Mouse (Mus musculus) neural tube, embryonic 11.5 days (tissue): ENCODE data around the gene Babam2. TPM values are rescaled to one million over a fixed set of nuclear protein-coding genes. Genes with fewer than 3 reads are reported as not detected.

ENCODE experiments used
- ATAC-seq: fragments of 200-750 bp; cut with Nextera tagmentation; 2 replicates; pipeline ENCODE4 v1.8.0; 2017; ENCODE audit warnings: moderate number of reproducible peaks, mild to moderate bottlenecking, moderate TSS enrichment, moderate library complexity; ENCODE audit not compliant: insufficient read depth, low FRiP score, low TSS enrichment
- DNase-seq: peaks from one replicate; pipeline ENCODE4 v3.0.0-alpha.2; 2015; ENCODE audit warnings: low spot score
- H3K27ac ChIP-seq: fragments of 300-500 bp; sonication (generic); 2 replicates; pipeline ENCODE4 v1.5.1; 2014; ENCODE audit warnings: low read depth, mild to moderate bottlenecking, low read length
- H3K27me3 ChIP-seq: fragments of 300-500 bp; sonication (generic); 2 replicates; pipeline ENCODE4 v1.6.1; 2014; ENCODE audit warnings: mild to moderate bottlenecking, low read length, mixed read lengths; ENCODE audit not compliant: control insufficient read depth, insufficient read depth
- H3K36me3 ChIP-seq: fragments of 300-500 bp; sonication (generic); 2 replicates; pipeline ENCODE4 v1.6.1; 2014; ENCODE audit warnings: mild to moderate bottlenecking, low read length, moderate library complexity, mixed read lengths; ENCODE audit not compliant: control insufficient read depth, insufficient read depth
- H3K4me1 ChIP-seq: fragments of 300-500 bp; sonication (generic); 2 replicates; pipeline ENCODE4 v1.6.1; 2014; ENCODE audit warnings: low read length, mixed read lengths; ENCODE audit not compliant: control insufficient read depth, insufficient read depth
- H3K4me2 ChIP-seq: fragments of 300-500 bp; sonication (generic); 2 replicates; pipeline ENCODE4 v1.6.1; 2014; ENCODE audit warnings: low read depth, mild to moderate bottlenecking, moderate library complexity
- H3K4me3 ChIP-seq: fragments of 300-500 bp; sonication (generic); 2 replicates; pipeline ENCODE4 v1.5.1; 2014; ENCODE audit warnings: low read depth, low read length
- H3K9ac ChIP-seq: fragments of 300-500 bp; sonication (generic); 2 replicates; pipeline ENCODE4 v1.6.1; 2014; ENCODE audit warnings: mild to moderate bottlenecking, low read length
- H3K9me3 ChIP-seq: fragments of 300-500 bp; sonication (generic); 2 replicates; pipeline ENCODE4 v1.6.1; 2016; ENCODE audit warnings: low read length; ENCODE audit not compliant: control insufficient read depth
- WGBS: fragments of 180-500 bp; shearing (Covaris S2); extraction: QIAGEN DNeasy Blood & Tissue Kit; methylation state at CpG from one replicate; pipeline ENCODE4 v1.1.7; 2014; 5-methylcytosine and 5-hydroxymethylcytosine counted together
- polyA plus RNA-seq: library from polyadenylated mRNA; unstranded; fragments of >200 nt; fragmentation: Nextera tagmentation; extraction: Ambion mirVana; gene quantifications from 2 replicates; pipeline ENCODE4 v1.2.1, GENCODE M21; 2014

Babam2 gene
- polyA plus RNA-seq, 1 experiment from 2014 or later: 45.0 TPM

GRCm38 (mm10) chr5:31727456-31727855, 30.0 kb downstream of the Babam2 start:
- 90% methylated on average over 5 of the region's 5 CpGs for WGBS
- H3K4me1 ChIP-seq: no peaks in the 10 kb centered on the region
- no peak overlapping the region for H3K9ac ChIP-seq
- H3K4me2 ChIP-seq: no peak overlapping the region
- no peaks in the 10 kb centered on the region for H3K27me3 ChIP-seq
- DNase-seq (no peak), ATAC-seq (no peak)
- no peaks in the 10 kb centered on the region for H3K36me3 ChIP-seq
- H3K27ac ChIP-seq: no peak overlapping the region
- no peaks in the 10 kb centered on the region for H3K9me3 ChIP-seq
- no peak overlapping the region for H3K4me3 ChIP-seq

GRCm38 (mm10) chr5:31732644-31733338, 35.3 kb downstream of the Babam2 start:
- Histone ChIP-seq H3K36me3 (no peaks in the 10 kb centered on the region), H3K27ac (no peak overlapping the region), H3K9ac (no peak overlapping the region), H3K27me3 (no peaks in the 10 kb centered on the region), H3K4me3 (no peak overlapping the region), H3K9me3 (no peaks in the 10 kb centered on the region), H3K4me1 (no peaks in the 10 kb centered on the region), H3K4me2 (no peak overlapping the region)
- 70% methylated on average over 3 of the region's 3 CpGs for WGBS
- no peak for ATAC-seq
- DNase-seq: no peak

DNA sequence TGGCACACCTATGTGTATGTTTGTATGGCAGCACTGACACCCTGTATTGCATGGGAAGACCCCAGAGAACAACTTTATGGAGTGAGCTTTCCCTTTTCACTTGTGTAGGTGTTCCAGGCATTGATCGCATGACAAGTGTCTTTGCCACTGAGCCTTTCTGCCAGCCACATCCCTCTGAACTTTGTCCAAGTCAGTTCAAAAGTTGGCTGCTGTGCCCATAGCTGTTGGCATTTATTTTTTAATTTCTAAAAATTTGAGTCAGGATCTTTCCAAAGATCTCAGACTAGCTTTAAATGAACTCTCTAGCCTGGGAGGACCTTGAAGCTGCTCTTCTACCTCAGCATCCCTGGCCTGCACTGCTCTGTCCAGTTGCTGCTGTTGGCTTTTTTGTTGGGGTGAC, 44.4 kb downstream of the Babam2 start:
- Histone ChIP-seq H3K9ac (no peak overlapping the region), H3K9me3 (no peaks in the 10 kb centered on the region), H3K4me1 (no peaks in the 10 kb centered on the region), H3K36me3 (no peaks in the 10 kb centered on the region), H3K27me3 (no peaks in the 10 kb centered on the region), H3K27ac (no peak overlapping the region), H3K4me2 (no peak overlapping the region), H3K4me3 (no peak overlapping the region)
- ATAC-seq (no peak), DNase-seq (no peak)
- 92% methylated on average over 1 of the region's 1 CpGs for WGBS

DNA sequence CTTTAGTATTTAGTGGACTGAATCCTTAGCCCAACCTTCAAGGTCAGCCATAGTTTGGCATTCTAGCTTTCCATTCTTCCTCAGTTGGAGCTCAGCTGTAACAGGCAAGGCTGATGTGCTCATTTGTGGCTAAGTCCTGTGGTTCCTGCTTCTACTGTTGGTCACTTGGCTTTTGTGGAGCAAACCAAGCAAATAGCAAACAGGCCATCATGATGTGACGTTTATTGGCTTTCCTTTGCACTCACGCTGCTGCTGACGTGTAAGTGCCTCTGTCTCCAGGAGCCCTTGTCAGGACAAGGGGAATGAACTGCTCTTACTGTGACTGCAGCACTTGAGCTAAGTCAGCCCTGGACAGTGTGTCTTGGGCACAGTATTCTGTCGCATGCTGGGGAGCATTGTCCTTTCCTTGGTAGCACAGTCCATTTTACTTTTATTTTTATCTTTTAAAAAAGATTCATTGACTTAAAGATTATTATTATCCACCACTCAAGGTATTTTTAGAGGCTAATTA, 45.1 kb downstream of the Babam2 start:
- Histone ChIP-seq H3K9ac (no peak overlapping the region), H3K9me3 (no peaks in the 10 kb centered on the region), H3K27me3 (no peaks in the 10 kb centered on the region), H3K4me2 (no peak overlapping the region), H3K4me1 (no peaks in the 10 kb centered on the region), H3K4me3 (no peak overlapping the region), H3K36me3 (no peaks in the 10 kb centered on the region), H3K27ac (no peak overlapping the region)
- WGBS: 51% methylated on average over 4 of the region's 4 CpGs
- ATAC-seq (no peak), DNase-seq (no peak)

GRCm38 (mm10) chr5:31749401-31749800, 51.9 kb downstream of the Babam2 start:
- Histone ChIP-seq H3K27ac (no peak overlapping the region), H3K4me3 (no peak overlapping the region), H3K4me1 (no peaks in the 10 kb centered on the region), H3K4me2 (no peak overlapping the region), H3K9me3 (no peaks in the 10 kb centered on the region), H3K27me3 (no peaks in the 10 kb centered on the region), H3K36me3 (no peaks in the 10 kb centered on the region), H3K9ac (no peak overlapping the region)
- DNase-seq (no peak), ATAC-seq (no peak)

GRCm38 (mm10) chr5:31750231-31750925, 52.9 kb downstream of the Babam2 start:
- ATAC-seq (no peak), DNase-seq (no peak)
- Histone ChIP-seq H3K9me3 (no peaks in the 10 kb centered on the region), H3K36me3 (no peaks in the 10 kb centered on the region), H3K27ac (no peak overlapping the region), H3K4me2 (no peak overlapping the region), H3K4me1 (no peaks in the 10 kb centered on the region), H3K4me3 (no peak overlapping the region), H3K27me3 (no peaks in the 10 kb centered on the region), H3K9ac (no peak overlapping the region)
- 54% methylated on average over 9 of the region's 9 CpGs for whole genome bisulfite sequencing

GRCm38 (mm10) chr5:31750955-31751354, 53.5 kb downstream of the Babam2 start:
- no peaks in the 10 kb centered on the region for H3K36me3 ChIP-seq
- H3K4me2 ChIP-seq: no peak overlapping the region
- H3K27ac ChIP-seq: no peak overlapping the region
- H3K4me3 ChIP-seq: no peak overlapping the region
- H3K9ac ChIP-seq: no peak overlapping the region
- H3K4me1 ChIP-seq: no peaks in the 10 kb centered on the region
- 89% methylated on average over 4 of the region's 4 CpGs for WGBS
- H3K9me3 ChIP-seq: no peaks in the 10 kb centered on the region
- no peaks in the 10 kb centered on the region for H3K27me3 ChIP-seq
- no peak for DNase-seq
- ATAC-seq: no peak

DNA sequence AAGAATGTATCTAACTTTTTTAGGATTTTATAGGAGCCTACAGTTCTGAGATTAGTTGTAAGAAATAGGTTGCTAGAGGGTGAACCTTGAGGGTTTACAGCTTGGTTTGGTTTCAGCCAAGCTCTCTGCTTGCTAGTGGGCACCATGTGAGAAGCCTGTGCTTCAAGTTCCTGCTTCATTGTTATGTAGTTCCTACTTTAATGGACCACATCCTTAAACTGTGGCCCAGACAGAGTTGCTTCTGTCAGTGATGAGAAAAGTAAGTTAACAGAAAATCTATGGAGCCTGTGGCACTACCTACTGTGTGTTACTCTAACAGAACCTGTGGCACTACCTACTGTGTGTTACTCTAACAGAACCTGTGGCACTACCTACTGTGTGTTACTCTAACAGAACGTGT, 57.1 kb downstream of the Babam2 start:
- Histone ChIP-seq H3K4me3 (no peak overlapping the region), H3K4me1 (no peaks in the 10 kb centered on the region), H3K4me2 (no peak overlapping the region), H3K27ac (no peak overlapping the region), H3K36me3 (no peaks in the 10 kb centered on the region), H3K27me3 (no peaks in the 10 kb centered on the region), H3K9me3 (no peaks in the 10 kb centered on the region), H3K9ac (no peak overlapping the region)
- no peak for ATAC-seq
- no peak for DNase-seq
- 94% methylated on average over 1 of the region's 1 CpGs for WGBS

DNA sequence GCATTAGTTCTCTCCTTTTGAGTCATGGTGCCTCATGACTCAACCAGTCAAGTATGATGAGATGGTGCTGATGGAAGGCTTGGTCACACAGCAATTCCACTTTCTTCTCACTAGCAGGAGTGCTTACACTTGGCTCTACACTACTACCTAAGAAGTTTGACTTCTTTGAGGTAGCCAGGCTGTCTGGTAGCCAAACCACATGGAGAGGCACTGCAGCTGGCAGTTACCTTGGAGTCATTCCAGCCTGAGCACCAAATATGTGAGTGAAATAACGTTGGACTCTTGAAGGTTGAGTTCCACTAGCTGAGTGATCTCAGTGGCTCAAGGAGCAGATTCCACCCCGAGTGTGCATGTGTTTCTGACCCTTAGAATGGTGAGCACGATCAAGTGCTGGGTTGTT, 57.8 kb downstream of the Babam2 start:
- Histone ChIP-seq H3K27me3 (no peaks in the 10 kb centered on the region), H3K4me3 (no peak overlapping the region), H3K4me1 (no peaks in the 10 kb centered on the region), H3K36me3 (no peaks in the 10 kb centered on the region), H3K9me3 (no peaks in the 10 kb centered on the region), H3K27ac (no peak overlapping the region), H3K9ac (no peak overlapping the region), H3K4me2 (no peak overlapping the region)
- DNase-seq (no peak), ATAC-seq (no peak)
- WGBS: 86% methylated on average over 3 of the region's 3 CpGs
